Mouse (Mus musculus) CD4-positive naive resting alpha-beta T cell, adult 57 days (primary cell): Measurements from ENCODE around the gene Cenpt. TPM values are rescaled to one million over a fixed set of nuclear protein-coding genes. Genes with fewer than 3 reads are reported as not detected.

Experiments used
- total RNA-seq: library from RNA; stranded (reverse); gene quantifications from one replicate; pipeline ENCODE4 v1.2.4, GENCODE M21; 2023

The Cenpt gene
- total RNA-seq, result 25.1 TPM

GRCm38 (mm10) chr8:105853178-105853577 is at the start of gene Cenpt:
Cenpt (minus strand) TSS chr8:105853278.

GRCm38 (mm10) chr8:105900180-105900940 is 47.3 kb upstream of the Cenpt start, which contains the start of gene Pskh1:
Pskh1 (plus strand) TSS chr8:105900441.

GRCm38 (mm10) chr8:105893339-105893738 is 40.3 kb upstream of the Cenpt start, which contains the start of gene Nrn1l:
Nrn1l (plus strand) TSS chr8:105893567.

GRCm38 (mm10) chr8:105880754-105881520 is 27.9 kb upstream of the Cenpt start, which contains the start of gene Edc4:
Edc4 (plus strand) TSS chr8:105880881.

GRCm38 (mm10) chr8:105860143-105860981 is 7.3 kb upstream of the Cenpt start, which contains the start of gene Nutf2:
Nutf2 (plus strand) TSS chr8:105860580.

GRCm38 (mm10) chr8:105854715-105855216 is 1.7 kb upstream of the Cenpt start, which contains the start of gene Thap11:
Thap11 (plus strand) TSS chr8:105855132.

GRCm38 (mm10) chr8:105826861-105827848 is 25.9 kb downstream of the Cenpt start, which contains the start of the genes Ranbp10 and Tsnaxip1:
Ranbp10 (minus strand) TSS chr8:105827350.
Tsnaxip1 (plus strand) TSS chr8:105827731.

Other genes starting within 250 kb of the Cenpt start
- 25.7 TPM for gene Ripor1, start 248.0 kb downstream of the Cenpt start, total RNA-seq
- gene Ctcf, start 216.7 kb downstream of the Cenpt start, total RNA-seq, result 159 TPM
- not detected for gene Agrp, start 215.9 kb downstream of the Cenpt start, total RNA-seq
- gene Carmil2, start 167.0 kb downstream of the Cenpt start, total RNA-seq, result 147 TPM
- gene Acd, start 152.2 kb downstream of the Cenpt start, total RNA-seq, result 50.7 TPM
- gene Pard6a, start 152.1 kb downstream of the Cenpt start, total RNA-seq, result 13.1 TPM
- not detected for gene 4933405L10Rik, start 145.6 kb downstream of the Cenpt start, total RNA-seq
- gene Enkd1, start 145.1 kb downstream of the Cenpt start, total RNA-seq, result 2.6 TPM
- gene Gfod2, start 94.6 kb downstream of the Cenpt start, total RNA-seq, result 10.1 TPM
- 103 TPM for gene Ranbp10, start 25.9 kb downstream of the Cenpt start, total RNA-seq
- not detected for gene Tsnaxip1, start 25.5 kb downstream of the Cenpt start, total RNA-seq
- gene Thap11, start 1.9 kb upstream of the Cenpt start, total RNA-seq, result 23.1 TPM
- gene Nutf2, start 7.3 kb upstream of the Cenpt start, total RNA-seq, result 36.5 TPM
- 84.2 TPM for gene Edc4, start 27.6 kb upstream of the Cenpt start, total RNA-seq
- gene Nrn1l, start 40.3 kb upstream of the Cenpt start, total RNA-seq, result not detected
- gene Pskh1, start 47.2 kb upstream of the Cenpt start, total RNA-seq, result 20.7 TPM
- gene Ctrl, start 80.6 kb upstream of the Cenpt start, total RNA-seq, result 3.0 TPM
- 130 TPM for gene Psmb10, start 85.2 kb upstream of the Cenpt start, total RNA-seq
- gene Lcat, start 90.1 kb upstream of the Cenpt start, total RNA-seq, result not detected
- gene Slc12a4, start 112.8 kb upstream of the Cenpt start, total RNA-seq, result 14.6 TPM
- gene Dpep3, start 126.2 kb upstream of the Cenpt start, total RNA-seq, result not detected
- 10.1 TPM for gene Dus2, start 138.1 kb upstream of the Cenpt start, total RNA-seq
- gene Dpep2nb, start 152.7 kb upstream of the Cenpt start, total RNA-seq, result not detected
- 5.2 TPM for gene Ddx28, start 158.6 kb upstream of the Cenpt start, total RNA-seq
- gene Nfatc3, start 205.6 kb upstream of the Cenpt start, total RNA-seq, result 198 TPM